Mouse (Mus musculus): Measurements from ENCODE around the gene Adamts17.

DNA sequence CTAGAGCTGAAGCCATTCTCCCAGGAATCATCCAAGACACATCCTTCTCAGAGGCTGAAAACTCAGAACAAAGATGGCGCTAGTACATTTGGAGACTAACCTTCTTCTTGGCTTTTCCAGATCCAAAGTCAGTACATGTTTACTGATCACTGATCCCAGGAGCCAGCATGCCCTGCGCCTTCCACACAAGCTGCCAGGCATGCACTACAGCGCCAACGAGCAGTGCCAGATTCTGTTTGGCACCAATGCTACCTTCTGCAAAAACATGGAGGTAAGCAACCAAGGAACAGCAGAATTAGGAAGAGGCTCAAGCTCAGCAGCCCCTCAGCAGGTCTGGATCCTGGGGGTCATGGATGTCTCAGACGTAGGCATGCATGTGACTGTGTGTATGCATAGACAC, 164.7 kb downstream of the Adamts17 start:
- TF ChIP-seq CTCF (IDR thresholded peaks at IDR 0.05; ENCODE audit: borderline replicate concordance, control insufficient read depth, extremely low read depth, insufficient read depth, low read length, poor library complexity) (no peak), POLR2A (IDR thresholded peaks at IDR 0.05; ENCODE audit: control insufficient read depth, extremely low read depth, insufficient read depth, low read length, poor library complexity) (no peak)
